Mouse (Mus musculus) bone marrow, adult 2 months (tissue): ENCODE measurements around the gene Tead4.

Experiments
- CTCF ChIP-seq: fragments of 200-500 bp; IDR thresholded peaks from 2 replicates; pipeline ENCODE4 v1.5.1; 2011; ENCODE audit warnings: low read length, control low read depth; ENCODE audit not compliant: control insufficient read depth, insufficient read depth
- POLR2A ChIP-seq: fragments of 200-500 bp; IDR thresholded peaks from 2 replicates; pipeline ENCODE4 v1.6.1; 2011; ENCODE audit warnings: low read depth, mild to moderate bottlenecking, control low read depth, low read length, borderline replicate concordance; ENCODE audit not compliant: control insufficient read depth

GRCm38 (mm10) chr6:128253111-128253510 is 47.5 kb downstream of the Tead4 start:
- TF ChIP-seq POLR2A (no peak), CTCF (no peak)
